Mouse (Mus musculus) activated CD4-positive, CD25-positive, alpha-beta regulatory T cell, adult 4 months (primary cell): ENCODE measurements around the gene P2rx4. TPM values are rescaled to one million over a fixed set of nuclear protein-coding genes. Genes with fewer than 3 reads are reported as not detected.
"Not testable (repeated sequence)": the region's sequence is repeated elsewhere in the genome, so short reads cannot be mapped to it uniquely, and the experiment has no call there.

ENCODE experiments used
- ATAC-seq: one replicate; pipeline ENCODE4 v1.8.0; 2017
- polyA plus RNA-seq, 2 experiments: library from polyadenylated mRNA; unstranded; fragments of 100-300 nt; shearing (Covaris generic); gene quantifications; one replicate each; pipeline ENCODE4 v1.2.1; 2017

Gene P2rx4
- polyA plus RNA-seq = 10 to 100 TPM; 27.6 to 32.1 TPM

GRCm38 (mm10) chr5:122707276-122708181 is at the start of gene P2rx4:
TSS of gene P2rx4 (plus strand) at chr5:122707544.
- peak; percentile 81 for ATAC-seq

- no peak for ATAC-seq
Measured at GRCm38 (mm10) chr5:122662501-122662900, 44.8 kb upstream of the P2rx4 start.

- no peak for ATAC-seq
Measured at GRCm38 (mm10) chr5:122665036-122665435, 42.3 kb upstream of the P2rx4 start.

- ATAC-seq = no peak
Measured at GRCm38 (mm10) chr5:122668981-122669897, 38.1 kb upstream of the P2rx4 start.

- not testable (repeated sequence) for ATAC-seq
Measured at GRCm38 (mm10) chr5:122671641-122672040, 35.7 kb upstream of the P2rx4 start.

- no peak for ATAC-seq
Measured at GRCm38 (mm10) chr5:122672298-122672697, 35.0 kb upstream of the P2rx4 start.

- no peak for ATAC-seq
Measured at GRCm38 (mm10) chr5:122676002-122676401, 31.3 kb upstream of the P2rx4 start.

- ATAC-seq = peak; percentile 23
Measured at GRCm38 (mm10) chr5:122677983-122678382, 29.4 kb upstream of the P2rx4 start.

- no peak for ATAC-seq
Measured at GRCm38 (mm10) chr5:122679881-122680280, 27.5 kb upstream of the P2rx4 start.

- no peak for ATAC-seq
Measured at GRCm38 (mm10) chr5:122681276-122681675, 26.1 kb upstream of the P2rx4 start.

- ATAC-seq = no peak
Measured at GRCm38 (mm10) chr5:122683926-122684325, 23.4 kb upstream of the P2rx4 start.

GRCm38 (mm10) chr5:122687391-122687790 is 20.0 kb upstream of the P2rx4 start:
- ATAC-seq = no peak

- no peak for ATAC-seq
Measured at GRCm38 (mm10) chr5:122689153-122689552, 18.2 kb upstream of the P2rx4 start.

GRCm38 (mm10) chr5:122690486-122690885 is 16.9 kb upstream of the P2rx4 start:
- ATAC-seq = no peak

GRCm38 (mm10) chr5:122693431-122694207 is 13.7 kb upstream of the P2rx4 start:
- ATAC-seq = no peak

GRCm38 (mm10) chr5:122695516-122695915 is 11.8 kb upstream of the P2rx4 start:
- ATAC-seq = no peak

- peak; percentile 43 for ATAC-seq
Measured at GRCm38 (mm10) chr5:122698041-122698700, 9.2 kb upstream of the P2rx4 start.

GRCm38 (mm10) chr5:122698701-122699060 is 8.7 kb upstream of the P2rx4 start:
- ATAC-seq = peak; percentile 57

- no peak for ATAC-seq
Measured at GRCm38 (mm10) chr5:122700109-122700836, 7.1 kb upstream of the P2rx4 start.

- no peak for ATAC-seq
Measured at GRCm38 (mm10) chr5:122700837-122701212, 6.5 kb upstream of the P2rx4 start.

- ATAC-seq = no peak
Measured at GRCm38 (mm10) chr5:122702156-122702555, 5.2 kb upstream of the P2rx4 start.
